Mouse (Mus musculus): ENCODE data around the gene Nxnl1. TPM values are rescaled to one million over a fixed set of nuclear protein-coding genes. Genes with fewer than 3 reads are reported as not detected.
A peak's percentile ranks its signal among the peaks of the same experiment; 100 is the strongest.

Gene Nxnl1
- polyA plus RNA-seq (2014; fragmentation: Nextera tagmentation; extraction: Ambion mirVana) = not detected in 2 replicates

- Histone ChIP-seq H3K4me3 (replicated peaks; ENCODE audit: low read depth, low read length) (no peak within 1 kb of the TSS), H3K36me3 (ENCODE audit: control insufficient read depth, insufficient read depth, low read length) (no peaks in the 10 kb centered on the region), H3K27me3 (ENCODE audit: control insufficient read depth, insufficient read depth, low read length) (peaks cover 22% of the 10 kb centered on the region; the same call in 1 of the 2 replicates), H3K9me3 (ENCODE audit: control insufficient read depth, low read length) (no peaks in the 10 kb centered on the region), H3K4me1 (ENCODE audit: control insufficient read depth, insufficient read depth, low read length) (peaks cover 12% of the 10 kb centered on the region), H3K4me2 (ENCODE audit: low read length) (no peak within 1 kb of the TSS), H3K9ac (replicated peaks; ENCODE audit: low read length) (no peak within 1 kb of the TSS), H3K27ac (replicated peaks; ENCODE audit: low read depth, low read length) (no peak within 1 kb of the TSS)
- WGBS = 68% methylated on average over 3 of the region's 3 CpGs
- ATAC-seq (ENCODE audit: low FRiP score, low TSS enrichment) (no peak), DNase-seq (no peak)
Observed at GRCm38 (mm10) chr8:71566501-71566900, at the start of gene Nxnl1. Nxnl1 (minus strand) TSS chr8:71566601.

GRCm38 (mm10) chr8:71613418-71613817 is 47.0 kb upstream of the Nxnl1 start:
- Histone ChIP-seq H3K9me3 (ENCODE audit: control insufficient read depth, low read length) (no peaks in the 10 kb centered on the region), H3K27ac (replicated peaks; ENCODE audit: low read depth, low read length) (no peak overlapping the region), H3K4me1 (ENCODE audit: control insufficient read depth, insufficient read depth, low read length) (peaks cover 9% of the 10 kb centered on the region), H3K4me3 (replicated peaks; ENCODE audit: low read depth, low read length) (no peak overlapping the region), H3K36me3 (ENCODE audit: control insufficient read depth, insufficient read depth, low read length) (peaks cover 43% of the 10 kb centered on the region), H3K4me2 (ENCODE audit: low read length) (no peak overlapping the region), H3K9ac (replicated peaks; ENCODE audit: low read length) (no peak overlapping the region), H3K27me3 (ENCODE audit: control insufficient read depth, insufficient read depth, low read length) (no peaks in the 10 kb centered on the region)
- DNase-seq (no peak), ATAC-seq (ENCODE audit: low FRiP score, low TSS enrichment) (no peak)
- WGBS = 69% methylated on average over 4 of the region's 4 CpGs

- Histone ChIP-seq H3K9me3 (ENCODE audit: control insufficient read depth, low read length) (no peaks in the 10 kb centered on the region), H3K36me3 (ENCODE audit: control insufficient read depth, insufficient read depth, low read length) (peaks cover 30% of the 10 kb centered on the region), H3K4me3 (replicated peaks; ENCODE audit: low read depth, low read length) (peak overlapping the region; percentile 80), H3K4me1 (ENCODE audit: control insufficient read depth, insufficient read depth, low read length) (peaks cover 9% of the 10 kb centered on the region), H3K27me3 (ENCODE audit: control insufficient read depth, insufficient read depth, low read length) (no peaks in the 10 kb centered on the region), H3K27ac (replicated peaks; ENCODE audit: low read depth, low read length) (0 out of 2 replicates have a peak overlapping the region, but pooled peaks have one; percentile 90), H3K4me2 (ENCODE audit: low read length) (peak overlapping the region; percentile 84), H3K9ac (replicated peaks; ENCODE audit: low read length) (peak overlapping the region; percentile 84)
- WGBS = 44% methylated on average over 5 of the region's 5 CpGs
- ATAC-seq (ENCODE audit: low FRiP score, low TSS enrichment) (no peak), DNase-seq (no peak)
Observed at GRCm38 (mm10) chr8:71612141-71612540, 45.7 kb upstream of the Nxnl1 start.

GRCm38 (mm10) chr8:71610822-71611651 is 44.6 kb upstream of the Nxnl1 start, which contains the start of gene Colgalt1:
Colgalt1 (plus strand) TSS chr8:71610998.
- Histone ChIP-seq H3K9me3 (ENCODE audit: control insufficient read depth, low read length) (no peaks in the 10 kb centered on the region), H3K27ac (replicated peaks; ENCODE audit: low read depth, low read length) (peak within 1 kb of the TSS; percentile 90), H3K4me3 (replicated peaks; ENCODE audit: low read depth, low read length) (peak within 1 kb of the TSS; percentile 80), H3K4me2 (ENCODE audit: low read length) (peak within 1 kb of the TSS; percentile 84), H3K9ac (replicated peaks; ENCODE audit: low read length) (peak within 1 kb of the TSS; percentile 84), H3K4me1 (ENCODE audit: control insufficient read depth, insufficient read depth, low read length) (peaks cover 9% of the 10 kb centered on the region), H3K36me3 (ENCODE audit: control insufficient read depth, insufficient read depth, low read length) (peaks cover 20% of the 10 kb centered on the region), H3K27me3 (ENCODE audit: control insufficient read depth, insufficient read depth, low read length) (no peaks in the 10 kb centered on the region)
- DNase-seq = peak; percentile 99
- under 1% methylated on average over 82 of the region's 82 CpGs for WGBS
- peak; percentile 98 for ATAC-seq (ENCODE audit: low FRiP score, low TSS enrichment)

GRCm38 (mm10) chr8:71604021-71604420 is 37.6 kb upstream of the Nxnl1 start:
- Histone ChIP-seq H3K27me3 (ENCODE audit: control insufficient read depth, insufficient read depth, low read length) (peaks cover 34% of the 10 kb centered on the region), H3K4me1 (ENCODE audit: control insufficient read depth, insufficient read depth, low read length) (peaks cover 15% of the 10 kb centered on the region; the same call in 1 of the 2 replicates), H3K4me3 (replicated peaks; ENCODE audit: low read depth, low read length) (no peak overlapping the region), H3K4me2 (ENCODE audit: low read length) (no peak overlapping the region), H3K9me3 (ENCODE audit: control insufficient read depth, low read length) (no peaks in the 10 kb centered on the region), H3K36me3 (ENCODE audit: control insufficient read depth, insufficient read depth, low read length) (peaks cover 8% of the 10 kb centered on the region; the same call in 1 of the 2 replicates), H3K27ac (replicated peaks; ENCODE audit: low read depth, low read length) (no peak overlapping the region), H3K9ac (replicated peaks; ENCODE audit: low read length) (no peak overlapping the region)
- 65% methylated on average over 7 of the region's 7 CpGs for WGBS
- ATAC-seq (ENCODE audit: low FRiP score, low TSS enrichment) (no peak), DNase-seq (no peak)

GRCm38 (mm10) chr8:71602666-71603334 is 36.4 kb upstream of the Nxnl1 start:
- DNase-seq (peak; percentile 72), ATAC-seq (ENCODE audit: low FRiP score, low TSS enrichment) (peak; percentile 51)
- H3K9ac ChIP-seq (replicated peaks; ENCODE audit: low read length) = peak overlapping the region; percentile 36; the same call in 1 of the 2 replicates
- H3K4me1 ChIP-seq (ENCODE audit: control insufficient read depth, insufficient read depth, low read length) = peaks cover 15% of the 10 kb centered on the region; the same call in 1 of the 2 replicates
- H3K36me3 ChIP-seq (ENCODE audit: control insufficient read depth, insufficient read depth, low read length) = peaks cover 9% of the 10 kb centered on the region; the same call in 1 of the 2 replicates
- WGBS = 2% methylated on average over 32 of the region's 32 CpGs
- H3K27me3 ChIP-seq (ENCODE audit: control insufficient read depth, insufficient read depth, low read length) = peaks cover 34% of the 10 kb centered on the region
- H3K4me2 ChIP-seq (ENCODE audit: low read length) = peak overlapping the region; percentile 51
- H3K9me3 ChIP-seq (ENCODE audit: control insufficient read depth, low read length) = no peaks in the 10 kb centered on the region
- H3K27ac ChIP-seq (replicated peaks; ENCODE audit: low read depth, low read length) = 0 out of 2 replicates have a peak overlapping the region, but pooled peaks have one; percentile 37
- peak overlapping the region; percentile 30 for H3K4me3 ChIP-seq (replicated peaks; ENCODE audit: low read depth, low read length)

- 0 out of 2 replicates have a peak, but pooled peaks have one; percentile 6 for ATAC-seq (ENCODE audit: low FRiP score, low TSS enrichment)
Observed at GRCm38 (mm10) chr8:71601939-71602665, 35.7 kb upstream of the Nxnl1 start.

GRCm38 (mm10) chr8:71598841-71599240 is 32.4 kb upstream of the Nxnl1 start:
- Histone ChIP-seq H3K9ac (replicated peaks; ENCODE audit: low read length) (no peak overlapping the region), H3K27me3 (ENCODE audit: control insufficient read depth, insufficient read depth, low read length) (peaks cover 31% of the 10 kb centered on the region), H3K4me1 (ENCODE audit: control insufficient read depth, insufficient read depth, low read length) (peaks cover 21% of the 10 kb centered on the region; the same call in 1 of the 2 replicates), H3K27ac (replicated peaks; ENCODE audit: low read depth, low read length) (no peak overlapping the region), H3K4me3 (replicated peaks; ENCODE audit: low read depth, low read length) (no peak overlapping the region), H3K4me2 (ENCODE audit: low read length) (no peak overlapping the region), H3K9me3 (ENCODE audit: control insufficient read depth, low read length) (no peaks in the 10 kb centered on the region), H3K36me3 (ENCODE audit: control insufficient read depth, insufficient read depth, low read length) (peaks cover 10% of the 10 kb centered on the region; the same call in 1 of the 2 replicates)
- ATAC-seq (ENCODE audit: low FRiP score, low TSS enrichment) (no peak), DNase-seq (no peak)
- WGBS = 92% methylated on average over 5 of the region's 5 CpGs

More at GRCm38 (mm10) chr8:71601939-71602665, 35.7 kb upstream of the Nxnl1 start:
- Histone ChIP-seq H3K9me3 (ENCODE audit: control insufficient read depth, low read length) (no peaks in the 10 kb centered on the region), H3K27ac (replicated peaks; ENCODE audit: low read depth, low read length) (no peak overlapping the region), H3K4me3 (replicated peaks; ENCODE audit: low read depth, low read length) (peak overlapping the region; percentile 30), H3K4me2 (ENCODE audit: low read length) (peak overlapping the region; percentile 51), H3K9ac (replicated peaks; ENCODE audit: low read length) (peak overlapping the region; percentile 36; the same call in 1 of the 2 replicates), H3K36me3 (ENCODE audit: control insufficient read depth, insufficient read depth, low read length) (peaks cover 9% of the 10 kb centered on the region; the same call in 1 of the 2 replicates), H3K4me1 (ENCODE audit: control insufficient read depth, insufficient read depth, low read length) (peaks cover 15% of the 10 kb centered on the region; the same call in 1 of the 2 replicates), H3K27me3 (ENCODE audit: control insufficient read depth, insufficient read depth, low read length) (peaks cover 34% of the 10 kb centered on the region)
- DNase-seq = peak; percentile 57
- 2% methylated on average over 65 of the region's 65 CpGs for WGBS
